Mouse (Mus musculus): ENCODE results near the gene Cntfr. TPM values are rescaled to one million over a fixed set of nuclear protein-coding genes. Genes with fewer than 3 reads are reported as not detected.
A peak's percentile ranks its signal among the peaks of the same experiment; 100 is the strongest.

Gene Cntfr
- total RNA-seq, 2 experiments from 2014 or later, result 120 to 127 TPM

DNA sequence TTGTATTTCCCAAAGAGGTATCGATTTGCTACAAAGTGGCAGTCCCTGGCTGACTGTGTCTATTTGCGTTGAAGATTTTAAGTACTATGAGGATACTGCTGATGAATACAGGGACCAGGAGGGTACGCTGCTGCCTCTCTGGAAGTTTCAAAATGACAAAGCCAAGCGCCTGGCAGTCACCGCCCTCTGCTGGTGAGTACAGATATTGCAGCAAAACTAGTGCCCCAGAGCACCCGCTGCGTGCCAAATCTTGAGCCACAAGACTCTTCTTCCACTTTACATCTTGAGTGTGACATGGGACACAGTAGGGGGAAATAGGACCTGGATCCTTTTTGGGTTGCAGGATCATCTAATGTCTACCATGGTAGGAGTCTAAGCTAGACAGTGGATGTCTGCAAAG lies 82.7 kb downstream of the Cntfr start:
- H3K27ac ChIP-seq, result no peak overlapping the region
- H3K4me3 ChIP-seq, result no peak overlapping the region
- no peak; the same call in none of the 2 replicates for TF ChIP-seq CTCF (IDR thresholded peaks at IDR 0.05)
- peak; percentile 79 to 84 for DNase-seq (ENCODE audit: extremely low spot score in 1 of 2, low spot score in 2 of 2)
- intact Hi-C loops (cut with DNase I), result loop anchor here (1.0 to 2.0 kb wide), 3 partner anchors 33 to 146 kb away; no protein-coding TSS in a partner anchor

DNA sequence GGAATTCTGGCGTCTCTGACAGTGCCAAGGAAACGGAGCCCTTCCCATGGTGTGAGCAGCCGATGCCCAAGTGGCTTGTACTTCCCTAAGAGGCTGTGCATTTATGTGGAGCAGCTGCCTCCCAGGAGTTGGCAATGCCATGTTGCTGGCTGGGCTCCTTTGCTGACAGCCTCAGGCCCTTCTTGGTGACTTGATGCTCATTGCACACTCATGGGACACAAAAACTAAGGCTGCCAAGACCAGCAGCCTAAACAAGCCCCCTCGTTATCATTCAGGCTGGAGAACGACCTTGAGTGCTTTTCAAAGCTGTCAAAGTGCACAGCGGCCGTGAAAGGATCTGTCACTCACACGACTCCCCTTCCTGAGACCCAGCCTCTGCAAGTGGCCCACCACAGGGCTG lies 84.7 kb downstream of the Cntfr start:
- TF ChIP-seq CTCF (IDR thresholded peaks at IDR 0.05), result no peak
- no peak for DNase-seq (ENCODE audit: extremely low spot score in 1 of 2, low spot score in 2 of 2)
- intact Hi-C loops (cut with DNase I), result no loop called here
- Histone ChIP-seq H3K27ac (no peak overlapping the region), H3K4me3 (no peak overlapping the region)

DNA sequence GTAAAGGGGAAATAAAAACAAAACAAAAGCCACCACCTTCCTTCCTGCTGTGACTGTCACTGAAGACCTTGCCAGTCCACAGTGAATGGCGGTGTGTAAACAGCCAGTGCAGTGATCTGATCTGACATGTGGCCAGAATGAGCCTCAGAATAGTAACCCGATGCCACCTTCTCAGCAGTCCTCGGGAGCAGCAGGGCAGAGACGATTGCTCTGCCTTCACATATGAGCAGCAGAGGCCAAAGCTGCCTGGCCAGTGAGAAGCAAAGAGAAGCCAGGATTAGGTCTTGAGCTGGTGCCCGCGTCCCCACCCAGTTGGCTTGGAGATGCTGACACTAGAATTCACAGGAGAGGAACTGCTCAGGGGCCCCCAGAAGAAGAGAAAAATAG lies 86.3 kb downstream of the Cntfr start:
- intact Hi-C loops (cut with DNase I), result no loop called here
- no peak for TF ChIP-seq CTCF (IDR thresholded peaks at IDR 0.05)
- H3K4me3 ChIP-seq, result no peak overlapping the region
- no peak overlapping the region for H3K27ac ChIP-seq
- DNase-seq (ENCODE audit: extremely low spot score in 1 of 2, low spot score in 2 of 2), result no peak

DNA sequence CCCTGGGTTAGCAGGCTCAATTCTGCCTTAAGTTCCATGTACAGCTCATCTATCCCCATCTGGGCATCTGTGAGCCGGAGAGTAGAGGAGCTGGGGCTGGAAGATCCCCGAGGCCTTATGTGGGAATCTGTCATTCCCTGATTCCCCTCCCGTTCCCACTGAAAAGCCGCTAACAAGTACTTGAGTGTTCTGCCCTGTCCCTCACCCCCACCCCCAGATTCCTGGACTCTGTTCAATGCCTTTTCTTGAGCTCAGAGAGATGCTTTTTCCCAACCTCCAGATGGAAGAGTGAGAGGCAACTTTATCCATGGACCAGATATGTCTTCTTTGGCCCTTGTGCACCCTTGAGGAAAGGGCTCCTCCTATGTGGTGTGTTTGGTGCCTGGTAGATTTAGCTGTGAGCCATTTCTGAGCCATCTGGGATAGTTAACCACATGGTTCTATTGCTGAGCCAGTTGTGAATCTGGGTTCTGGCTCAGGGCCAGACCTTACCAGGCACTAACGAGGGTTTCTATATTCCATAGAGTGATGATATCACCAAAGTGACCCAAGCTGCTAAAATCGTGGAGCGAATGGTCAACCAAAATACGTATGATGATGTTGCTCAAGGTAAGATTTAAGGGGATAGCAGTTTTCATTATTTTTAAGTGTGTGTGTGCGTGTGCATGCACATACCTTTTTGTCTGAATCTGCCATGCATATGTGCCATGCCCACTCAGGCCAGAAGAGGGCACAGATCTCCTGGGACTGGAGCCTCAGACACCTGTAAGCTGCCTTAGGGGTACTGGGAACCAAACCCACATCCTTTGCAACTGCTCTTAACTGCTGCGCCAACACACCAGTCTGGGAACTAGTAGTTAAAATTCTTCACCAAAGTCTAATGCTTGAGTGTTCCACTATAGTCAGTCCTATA lies 87.0 kb downstream of the Cntfr start:
- no peak overlapping the region for H3K4me3 ChIP-seq
- TF ChIP-seq CTCF (IDR thresholded peaks at IDR 0.05), result peak; percentile 27
- intact Hi-C loops (cut with DNase I), result loop anchor here (5.0 kb wide), 1 partner anchor 97 kb away; no protein-coding TSS in a partner anchor
- no peak overlapping the region for H3K27ac ChIP-seq
- no peak for DNase-seq (ENCODE audit: extremely low spot score in 1 of 2, low spot score in 2 of 2)

Other genes starting within 250 kb of the Cntfr start
- 1 to 10 TPM; 1.4 to 1.9 TPM for gene Kif24, start 232.2 kb downstream of the Cntfr start, total RNA-seq (2021)
- gene Nudt2, start 231.9 kb downstream of the Cntfr start, total RNA-seq (2021), result 10 to 100 TPM; 25.3 to 28.2 TPM
- 10 to 100 TPM; 27.1 to 28.1 TPM for gene AI464131, start 194.0 kb downstream of the Cntfr start, total RNA-seq (2021)
- gene 1110017D15Rik, start 179.8 kb downstream of the Cntfr start, total RNA-seq (2021), result 1 to 10 TPM; 5.2 to 6.1 TPM
- 100 to 1,000 TPM; 195 to 209 TPM for gene Fam219a, start 127.6 kb downstream of the Cntfr start, total RNA-seq (2021)
- 1 to 10 TPM; 6.4 to 7.5 TPM for gene Dnaic1, start 127.3 kb downstream of the Cntfr start, total RNA-seq (2021)
- 10 to 100 TPM; 58.0 to 63.3 TPM for gene Enho, start 56.8 kb downstream of the Cntfr start, total RNA-seq (2021)
- gene Il11ra1, start 2.9 kb upstream of the Cntfr start, total RNA-seq (2021), result 10 to 100 TPM; 43.1 to 47.7 TPM
- gene Rpp25l, start 16.4 kb upstream of the Cntfr start, total RNA-seq (2021), result 10 to 100 TPM; 27.7 to 30.7 TPM
- gene Dctn3, start 26.1 kb upstream of the Cntfr start, total RNA-seq (2021), result 100 to 1,000 TPM; 165 TPM
- under 1 TPM in 1 of 2 experiments, not detected in 1; 0.52 TPM for gene Arid3c, start 34.1 kb upstream of the Cntfr start, total RNA-seq (2021)
- gene Galt, start 58.1 kb upstream of the Cntfr start, total RNA-seq (2021), result 10 to 100 TPM; 85.8 to 88.5 TPM
- gene Sigmar1, start 59.1 kb upstream of the Cntfr start, total RNA-seq (2021), result 10 to 100 TPM; 58.0 to 58.9 TPM
- gene Ccl27a, start 77.2 kb upstream of the Cntfr start, total RNA-seq (2021), result 100 to 1,000 TPM; 250 to 265 TPM
- not detected for gene Gm21541, start 206.5 kb upstream of the Cntfr start, total RNA-seq (2021)
- gene Gm20878, start 244.5 kb upstream of the Cntfr start, total RNA-seq (2021), result 10 to 100 TPM; 53.2 to 62.4 TPM